Mouse (Mus musculus) layer of hippocampus, adult 11-12 months (tissue): ENCODE data around the gene Gm10801.
"Not testable (repeated sequence)": the region's sequence is repeated elsewhere in the genome, so short reads cannot be mapped to it uniquely, and the experiment has no call there.

Experiments used
- DNase-seq: peaks from one replicate; pipeline ENCODE4 v3.0.0; 2022; ENCODE audit warnings: low spot score

Gene Gm10801

DNA sequence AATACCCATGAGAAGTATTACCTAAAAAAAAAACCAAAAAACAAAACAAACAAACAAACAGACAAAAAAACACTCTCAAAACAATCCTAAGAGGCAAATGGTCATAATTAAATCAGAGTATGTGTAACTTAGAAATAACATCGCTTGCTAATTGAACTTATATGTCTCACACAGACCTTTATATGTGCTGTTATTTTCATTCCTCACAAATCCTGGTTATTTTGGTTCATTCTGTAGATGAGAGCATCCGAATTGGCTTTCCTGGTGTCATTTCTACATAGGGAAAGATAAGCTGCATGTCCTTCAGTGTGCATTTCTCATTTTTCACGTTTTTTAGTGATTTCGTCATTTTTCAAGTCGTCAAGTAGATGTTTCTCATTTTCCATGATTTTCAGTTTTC lies at the start of gene Gm10801:
Gene Gm10801, plus strand, starts transcription at position 301 of the 400 bp plus-strand sequence.
- not testable (repeated sequence) for DNase-seq

GRCm38 (mm10) chr2:98667201-98667600 lies 5.2 kb downstream of the Gm10801 start, which contains the start of gene Gm10800:
TSS of gene Gm10800 (minus strand) at chr2:98667301.
- not testable (repeated sequence) for DNase-seq

DNA sequence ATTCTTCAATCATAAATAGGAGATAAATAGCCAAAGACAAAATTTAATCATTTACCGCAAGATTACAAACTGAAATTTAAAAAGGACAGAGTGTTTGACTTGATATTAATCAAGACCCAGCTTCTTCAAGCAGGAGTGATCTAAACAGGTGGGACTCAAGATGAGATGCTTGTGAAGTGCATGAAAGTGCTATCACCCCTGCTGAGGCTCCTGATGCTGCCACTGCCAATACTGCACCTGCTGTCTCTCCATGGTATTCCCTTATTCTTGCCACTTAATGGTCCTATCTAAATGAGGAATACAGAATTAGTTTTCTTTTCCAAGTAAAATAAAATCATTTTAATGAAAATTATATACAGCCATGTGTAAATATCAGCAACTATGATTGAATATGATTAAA lies 35.5 kb downstream of the Gm10801 start:
- no peak for DNase-seq
